Mouse (Mus musculus) embryonic facial prominence, embryonic 13.5 days (tissue): ENCODE measurements around the gene Cxcl12. TPM values are rescaled to one million over a fixed set of nuclear protein-coding genes. Genes with fewer than 3 reads are reported as not detected.

ENCODE experiments used
- ATAC-seq: fragments of 200-750 bp; cut with Nextera tagmentation; 2 replicates; pipeline ENCODE4 v1.8.0; 2017; ENCODE audit warnings: low read depth; ENCODE audit not compliant: insufficient number of reproducible peaks, insufficient read depth, low FRiP score, low TSS enrichment
- H3K27ac ChIP-seq: fragments of 300-500 bp; sonication (generic); 2 replicates; pipeline ENCODE4 v1.5.1; 2015; ENCODE audit warnings: moderate library complexity, mild to moderate bottlenecking, inconsistent platforms
- H3K27me3 ChIP-seq: fragments of 300-500 bp; sonication (generic); 2 replicates; pipeline ENCODE4 v1.6.1; 2015; ENCODE audit warnings: mild to moderate bottlenecking, inconsistent platforms
- H3K36me3 ChIP-seq: fragments of 300-500 bp; sonication (generic); 2 replicates; pipeline ENCODE4 v1.6.1; 2015; ENCODE audit warnings: mild to moderate bottlenecking, inconsistent platforms
- H3K4me1 ChIP-seq: fragments of 300-500 bp; sonication (generic); 2 replicates; pipeline ENCODE4 v1.6.1; 2015; ENCODE audit warnings: inconsistent platforms
- H3K4me2 ChIP-seq: fragments of 300-500 bp; sonication (generic); 2 replicates; pipeline ENCODE4 v1.6.1; 2015; ENCODE audit warnings: moderate library complexity, mild to moderate bottlenecking, inconsistent platforms
- H3K4me3 ChIP-seq: fragments of 300-500 bp; sonication (generic); 2 replicates; pipeline ENCODE4 v1.5.1; 2015; ENCODE audit warnings: mild to moderate bottlenecking, inconsistent platforms
- H3K9ac ChIP-seq: fragments of 300-500 bp; sonication (generic); 2 replicates; pipeline ENCODE4 v1.6.1; 2015; ENCODE audit warnings: mild to moderate bottlenecking, inconsistent platforms
- H3K9me3 ChIP-seq: fragments of 300-500 bp; sonication (generic); 2 replicates; pipeline ENCODE4 v1.6.1; 2016; ENCODE audit warnings: inconsistent platforms
- WGBS: fragments of 180-500 bp; shearing (Covaris S2); methylation state at CpG from one replicate; pipeline ENCODE4 v1.1.7; 2015; ENCODE audit warnings: mixed read lengths; 5-methylcytosine and 5-hydroxymethylcytosine counted together
- polyA plus RNA-seq: library from polyadenylated mRNA; unstranded; fragments of >200 nt; fragmentation: Nextera tagmentation; extraction: Ambion mirVana; gene quantifications from 2 replicates; pipeline ENCODE4 v1.2.1, GENCODE M21; 2015

Gene Cxcl12
- polyA plus RNA-seq, 1 experiment from 2014 or later, result 206 TPM

- Histone ChIP-seq H3K4me2 (no peak overlapping the region), H3K27me3 (0 out of 2 replicates have a peak, but pooled peaks cover 4% of the 10 kb centered on the region), H3K9me3 (no peaks in the 10 kb centered on the region), H3K4me1 (peaks cover 16% of the 10 kb centered on the region), H3K36me3 (no peaks in the 10 kb centered on the region), H3K4me3 (no peak overlapping the region), H3K9ac (no peak overlapping the region), H3K27ac (peak overlapping the region; percentile 44; the same call in 1 of the 2 replicates)
- 67% methylated on average over 16 of the region's 16 CpGs for WGBS
- ATAC-seq, result no peak
Observed at GRCm38 (mm10) chr6:117159710-117160690, 8.3 kb upstream of the Cxcl12 start.

- no peaks in the 10 kb centered on the region for H3K36me3 ChIP-seq
- H3K4me2 ChIP-seq, result no peak overlapping the region
- H3K27ac ChIP-seq, result no peak overlapping the region
- H3K4me1 ChIP-seq, result peaks cover 30% of the 10 kb centered on the region
- H3K4me3 ChIP-seq, result no peak overlapping the region
- H3K27me3 ChIP-seq, result peaks cover 18% of the 10 kb centered on the region
- H3K9me3 ChIP-seq, result no peaks in the 10 kb centered on the region
- H3K9ac ChIP-seq, result no peak overlapping the region
- ATAC-seq, result no peak
- WGBS, result 83% methylated on average over 5 of the region's 5 CpGs
Observed at GRCm38 (mm10) chr6:117163486-117163885, 4.8 kb upstream of the Cxcl12 start.

- peaks cover 35% of the 10 kb centered on the region for H3K4me1 ChIP-seq
- H3K36me3 ChIP-seq, result no peaks in the 10 kb centered on the region
- H3K27ac ChIP-seq, result no peak overlapping the region
- H3K9ac ChIP-seq, result no peak overlapping the region
- H3K27me3 ChIP-seq, result peaks cover 28% of the 10 kb centered on the region
- H3K4me2 ChIP-seq, result peak overlapping the region; percentile 69
- 2% methylated on average over 16 of the region's 16 CpGs for WGBS
- H3K9me3 ChIP-seq, result no peaks in the 10 kb centered on the region
- peak; percentile 71; the same call in 1 of the 2 replicates for ATAC-seq
- peak overlapping the region; percentile 4 for H3K4me3 ChIP-seq
Observed at GRCm38 (mm10) chr6:117166581-117167425, 1.5 kb upstream of the Cxcl12 start.

DNA sequence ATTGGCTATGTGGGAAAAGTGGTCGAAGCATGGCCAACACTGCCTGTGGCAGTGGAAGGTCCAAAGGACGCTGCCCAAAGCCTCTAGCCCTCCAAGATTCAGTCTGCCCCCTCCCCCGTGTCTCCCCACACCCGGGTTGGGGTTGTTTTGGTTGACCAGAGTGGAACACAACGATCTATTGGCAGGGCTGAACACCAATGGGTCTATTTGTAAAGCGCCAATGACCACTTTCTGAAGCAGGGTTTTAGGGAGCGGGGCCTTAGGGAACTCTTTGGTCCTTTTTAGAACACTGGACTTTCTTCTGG is 957 bp upstream of the Cxcl12 start:
- Histone ChIP-seq H3K4me2 (peak overlapping the region; percentile 69), H3K36me3 (peaks cover 5% of the 10 kb centered on the region; the same call in 1 of the 2 replicates), H3K27ac (no peak overlapping the region), H3K27me3 (peaks cover 32% of the 10 kb centered on the region), H3K4me1 (peaks cover 39% of the 10 kb centered on the region), H3K9ac (no peak overlapping the region), H3K9me3 (no peaks in the 10 kb centered on the region), H3K4me3 (peak overlapping the region; percentile 4)
- ATAC-seq, result no peak
- 12% methylated on average over 7 of the region's 7 CpGs for WGBS

DNA sequence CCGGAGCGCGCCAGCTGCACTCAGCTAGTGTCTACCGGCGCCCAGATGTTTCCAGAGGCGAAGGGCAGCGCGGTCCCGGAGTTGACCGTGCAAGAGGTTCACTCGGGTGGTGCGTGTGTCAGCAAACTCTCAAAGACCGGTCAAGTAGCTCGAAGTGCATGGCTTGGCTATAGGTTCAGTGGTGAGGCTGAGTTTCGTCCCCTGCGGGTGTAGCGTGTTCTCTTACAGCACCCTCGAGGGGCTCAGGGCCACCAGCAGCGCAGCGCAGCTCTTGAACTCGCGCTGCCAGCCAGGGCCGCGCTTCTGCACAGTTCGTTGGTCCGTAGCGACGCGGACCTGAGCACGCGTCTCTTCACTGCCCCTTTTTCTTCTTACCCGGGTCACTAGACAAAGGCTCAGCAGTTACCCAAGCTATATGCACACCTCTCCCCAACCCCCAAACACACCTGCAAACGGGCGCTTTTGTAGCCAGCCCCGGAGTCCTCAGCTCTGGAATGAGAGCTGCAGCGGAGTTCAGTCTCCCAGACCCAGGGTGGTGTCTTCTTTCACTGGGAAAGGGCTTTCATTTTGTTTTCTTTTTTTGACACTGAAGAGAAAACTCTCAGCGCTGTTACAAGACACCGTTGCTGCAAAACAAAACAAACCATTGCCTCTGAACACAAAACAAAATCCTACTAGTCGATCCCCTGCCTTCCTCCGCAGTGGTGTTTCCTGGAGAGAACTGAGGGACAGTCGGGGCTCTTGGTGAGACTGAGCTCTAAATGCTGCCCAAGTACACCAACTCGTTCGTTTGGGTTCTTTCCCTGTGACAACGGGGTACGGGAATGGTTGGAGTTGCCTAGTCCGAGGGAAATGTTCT is 945 bp downstream of the Cxcl12 start:
- peaks cover 57% of the 10 kb centered on the region for H3K4me1 ChIP-seq
- WGBS, result under 1% methylated on average over 46 of the region's 46 CpGs

DNA sequence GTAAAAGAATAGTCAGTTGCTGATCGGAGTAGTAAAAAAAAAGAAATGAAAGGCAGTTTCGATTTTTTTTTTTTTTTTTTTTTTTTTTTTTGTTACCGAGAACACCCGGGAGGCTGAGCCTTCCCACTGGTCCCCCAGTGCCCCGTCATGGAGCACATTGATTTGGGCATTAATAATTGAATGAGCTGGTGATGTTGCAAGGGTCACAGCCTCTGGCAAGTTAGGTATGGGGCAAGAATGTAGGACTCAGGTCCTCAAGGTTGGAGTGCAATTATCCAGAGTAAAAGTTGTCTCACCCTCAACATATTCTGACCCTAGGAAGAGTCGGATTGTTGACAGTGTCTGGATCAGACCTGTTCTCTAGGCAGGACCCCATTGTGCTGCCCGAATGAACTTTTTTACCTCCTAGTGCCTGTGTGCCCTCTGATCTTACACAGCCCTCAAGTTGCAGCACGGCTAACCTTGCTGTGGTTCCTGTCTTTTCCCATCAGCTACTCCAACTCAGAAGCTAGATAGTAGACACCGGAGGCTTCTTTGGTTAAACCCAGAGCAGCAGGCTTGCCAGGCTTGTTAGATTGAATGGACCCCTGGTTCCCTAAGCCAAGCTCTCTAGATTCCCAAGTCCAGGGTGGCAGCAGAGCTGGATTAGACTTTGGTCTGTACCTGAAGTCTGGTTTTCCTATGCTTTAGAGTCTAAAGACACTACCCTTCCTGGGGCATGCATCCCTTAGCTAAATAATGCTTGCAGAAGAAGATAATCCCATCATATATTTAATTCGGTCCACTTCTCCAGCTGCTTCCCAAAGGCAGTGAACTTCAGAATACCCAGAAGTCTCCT is 1.8 kb downstream of the Cxcl12 start:
- peaks cover 19% of the 10 kb centered on the region for H3K36me3 ChIP-seq
- peak overlapping the region; percentile 87 for H3K9ac ChIP-seq
- H3K27ac ChIP-seq, result 0 out of 2 replicates have a peak overlapping the region, but pooled peaks have one; percentile 3
- H3K9me3 ChIP-seq, result no peaks in the 10 kb centered on the region
- 16% methylated on average over 10 of the region's 10 CpGs for WGBS
- H3K27me3 ChIP-seq, result peaks cover 38% of the 10 kb centered on the region
- H3K4me3 ChIP-seq, result peak overlapping the region; percentile 76
- ATAC-seq, result no peak
- H3K4me1 ChIP-seq, result peaks cover 57% of the 10 kb centered on the region
- peak overlapping the region; percentile 69 for H3K4me2 ChIP-seq

More for the DNA sequence above, 945 bp downstream of the Cxcl12 start:
- Histone ChIP-seq H3K4me3 (peak overlapping the region; percentile 76), H3K27ac (peak overlapping the region; percentile 84), H3K36me3 (peaks cover 19% of the 10 kb centered on the region), H3K9ac (peak overlapping the region; percentile 87), H3K4me2 (peak overlapping the region; percentile 69), H3K9me3 (no peaks in the 10 kb centered on the region), H3K27me3 (peaks cover 38% of the 10 kb centered on the region)
- no peak for ATAC-seq

- Histone ChIP-seq H3K27me3 (peaks cover 32% of the 10 kb centered on the region), H3K9ac (no peak overlapping the region), H3K4me1 (peaks cover 49% of the 10 kb centered on the region), H3K4me3 (no peak overlapping the region), H3K4me2 (0 out of 2 replicates have a peak overlapping the region, but pooled peaks have one; percentile 69), H3K9me3 (no peaks in the 10 kb centered on the region), H3K36me3 (peaks cover 39% of the 10 kb centered on the region), H3K27ac (no peak overlapping the region)
- no peak for ATAC-seq
- 92% methylated on average over 6 of the region's 6 CpGs for WGBS
Observed at GRCm38 (mm10) chr6:117172358-117172757, 4.0 kb downstream of the Cxcl12 start.

DNA sequence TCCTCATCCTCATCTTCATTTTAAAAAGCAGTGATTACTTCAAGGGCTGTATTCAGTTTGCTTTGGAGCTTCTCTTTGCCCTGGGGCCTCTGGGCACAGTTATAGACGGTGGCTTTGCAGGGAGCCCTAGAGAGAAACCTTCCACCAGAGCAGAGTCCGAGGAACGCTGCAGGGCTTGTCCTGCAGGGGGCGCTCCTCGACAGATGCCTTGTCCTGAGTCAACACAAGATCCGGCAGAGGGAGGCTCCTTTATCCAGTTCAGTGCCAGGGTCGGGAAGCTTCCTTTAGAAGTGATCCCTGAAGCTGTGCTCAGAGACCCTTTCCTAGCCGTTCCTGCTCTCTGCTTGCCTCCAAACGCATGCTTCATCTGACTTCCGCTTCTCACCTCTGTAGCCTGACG is 5.5 kb downstream of the Cxcl12 start:
- ATAC-seq, result no peak
- Histone ChIP-seq H3K4me2 (peak overlapping the region; percentile 20), H3K9ac (no peak overlapping the region), H3K4me1 (peaks cover 40% of the 10 kb centered on the region), H3K27ac (no peak overlapping the region), H3K4me3 (no peak overlapping the region), H3K9me3 (no peaks in the 10 kb centered on the region), H3K27me3 (peaks cover 35% of the 10 kb centered on the region), H3K36me3 (peaks cover 55% of the 10 kb centered on the region)
- WGBS, result 15% methylated on average over 11 of the region's 11 CpGs

- peaks cover 35% of the 10 kb centered on the region for H3K4me1 ChIP-seq
- no peaks in the 10 kb centered on the region for H3K9me3 ChIP-seq
- ATAC-seq, result no peak
- H3K27ac ChIP-seq, result no peak overlapping the region
- H3K27me3 ChIP-seq, result peaks cover 39% of the 10 kb centered on the region
- no peak overlapping the region for H3K4me3 ChIP-seq
- H3K9ac ChIP-seq, result no peak overlapping the region
- WGBS, result 60% methylated on average over 2 of the region's 2 CpGs
- peaks cover 60% of the 10 kb centered on the region for H3K36me3 ChIP-seq
- no peak overlapping the region for H3K4me2 ChIP-seq
Observed at GRCm38 (mm10) chr6:117175113-117175793, 6.9 kb downstream of the Cxcl12 start.

- ATAC-seq, result no peak
- peaks cover 26% of the 10 kb centered on the region for H3K4me1 ChIP-seq
- H3K27me3 ChIP-seq, result peaks cover 31% of the 10 kb centered on the region
- 33% methylated on average over 5 of the region's 5 CpGs for WGBS
- H3K4me2 ChIP-seq, result no peak overlapping the region
- H3K9me3 ChIP-seq, result no peaks in the 10 kb centered on the region
- no peak overlapping the region for H3K27ac ChIP-seq
- H3K36me3 ChIP-seq, result peaks cover 66% of the 10 kb centered on the region
- H3K4me3 ChIP-seq, result no peak overlapping the region
- H3K9ac ChIP-seq, result no peak overlapping the region
Observed at GRCm38 (mm10) chr6:117176406-117176805, 8.1 kb downstream of the Cxcl12 start.
